Mouse (Mus musculus) embryo, embryonic 10 days (tissue): ENCODE data around the gene Prl3a1.

Source experiments
- DNase-seq: peaks from one replicate; pipeline ENCODE4 v3.0.0-alpha.2; 2015; ENCODE audit warnings: low spot score

Gene Prl3a1

GRCm38 (mm10) chr13:27259136-27259535, at the start of gene Prl3a1:
TSS of gene Prl3a1 (plus strand) at chr13:27259436.
- DNase-seq: no peak

DNA sequence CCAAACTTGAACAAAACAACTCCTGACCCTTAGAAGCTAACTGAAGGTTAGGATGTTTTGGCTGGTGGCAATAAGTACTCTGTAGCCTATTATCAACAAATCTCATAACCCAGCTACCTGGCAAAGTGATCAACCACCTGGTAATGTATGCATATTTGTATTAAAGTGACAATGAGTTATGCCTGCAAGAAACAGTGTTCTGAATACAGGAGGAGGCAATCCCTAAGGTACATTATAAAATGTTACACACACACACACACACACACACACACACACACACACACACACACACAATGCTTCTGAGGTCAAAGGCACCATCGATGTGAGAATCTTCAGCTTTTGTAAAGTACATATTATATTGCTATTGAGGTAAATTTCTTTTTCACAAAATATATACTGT, 17.7 kb upstream of the Prl3a1 start, which contains the start of gene Prl3b1:
Gene Prl3b1 (plus strand): TSS at position 301 of the 400 bp plus-strand sequence.
- no peak for DNase-seq

DNA sequence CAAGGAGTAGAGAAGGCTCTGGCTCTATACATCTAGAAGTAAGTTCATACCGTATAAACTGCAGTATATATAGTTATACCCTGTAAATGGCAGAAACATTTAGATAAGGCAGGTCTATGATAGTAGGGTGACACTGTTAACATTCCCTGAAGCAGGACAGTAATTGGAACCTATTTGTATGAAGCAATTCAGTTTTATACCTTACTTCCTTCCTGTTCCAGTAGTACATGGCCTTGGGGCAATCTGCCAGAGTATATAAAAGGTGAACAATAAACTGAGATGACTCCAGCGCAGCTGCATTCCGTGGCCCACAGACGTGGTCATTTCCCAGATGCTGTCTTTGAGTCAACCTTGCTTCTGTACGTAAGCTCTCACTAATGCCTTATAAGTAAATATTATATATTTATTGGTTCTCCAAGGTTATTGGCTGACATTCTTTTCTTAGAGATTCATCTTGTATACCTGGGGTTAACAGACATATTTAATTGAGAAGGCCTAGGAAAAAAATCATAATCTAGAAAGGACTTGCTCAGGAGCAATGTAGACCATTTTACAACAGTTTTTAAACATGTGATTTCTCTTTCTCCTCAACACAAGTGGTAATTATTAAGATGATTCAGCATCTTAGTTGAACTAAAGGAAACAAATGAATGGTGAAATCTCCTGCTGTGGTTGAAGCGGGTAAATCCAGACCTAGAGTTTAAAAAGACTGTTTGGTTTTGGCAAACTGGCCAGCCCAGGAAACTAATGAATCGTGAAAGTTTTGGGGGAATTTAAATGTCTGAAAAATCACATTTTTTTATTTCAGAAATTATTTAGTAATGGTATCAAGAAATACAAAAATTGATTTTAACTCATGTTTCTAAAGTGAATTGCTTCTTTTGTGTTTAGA, 53.3 kb downstream of the Prl3a1 start, which contains the start of gene Prl6a1:
Gene Prl6a1 (plus strand): TSS at position 294 of the 892 bp plus-strand sequence.
- no peak for DNase-seq
